Mouse (Mus musculus): ENCODE measurements at regions not wholly inside any gene's neighbourhood (a gene's known extent, or its start where the extent isn't known, plus 50 kb on each side); places are given as distances from the start of the nearest gene placed in this dataset.

- H3K4me1 ChIP-seq (ENCODE audit: insufficient read depth): no peaks in the 10 kb centered on the region
- 64% methylated on average over 5 of the region's 5 CpGs for WGBS (ENCODE audit: insufficient replicate concordance)
- H3K27me3 ChIP-seq (ENCODE audit: insufficient read depth, low read length): no peaks in the 10 kb centered on the region
- H3K36me3 ChIP-seq (replicated peaks; ENCODE audit: insufficient read depth, low read length): no peaks in the 10 kb centered on the region
- no peak overlapping the region for H3K4me2 ChIP-seq (ENCODE audit: low read depth, low read length)
- H3K9ac ChIP-seq (replicated peaks): no peak overlapping the region
- DNase-seq: no peak
- no peak overlapping the region for H3K4me3 ChIP-seq (ENCODE audit: low read depth, low read length)
- no peak for TF ChIP-seq EP300 (IDR thresholded peaks at IDR 0.05; ENCODE audit: low read depth)
- no peak overlapping the region for H3K27ac ChIP-seq (ENCODE audit: low read depth)
- no peak for ATAC-seq
- H3K9me3 ChIP-seq (ENCODE audit: low read length): no peaks in the 10 kb centered on the region
These were observed 240.2 kb downstream of the Pros1 start for GRCm38 (mm10) chr16:63094126-63094840.

GRCm38 (mm10) chr16:63102362-63102761, 248.3 kb downstream of the Pros1 start:
- Histone ChIP-seq H3K27me3 (ENCODE audit: insufficient read depth, low read length) (no peaks in the 10 kb centered on the region), H3K27ac (ENCODE audit: low read depth) (no peak overlapping the region), H3K4me3 (ENCODE audit: low read depth, low read length) (no peak overlapping the region), H3K9ac (replicated peaks) (no peak overlapping the region), H3K4me1 (ENCODE audit: insufficient read depth) (no peaks in the 10 kb centered on the region), H3K36me3 (replicated peaks; ENCODE audit: insufficient read depth, low read length) (no peaks in the 10 kb centered on the region), H3K4me2 (ENCODE audit: low read depth, low read length) (no peak overlapping the region), H3K9me3 (ENCODE audit: low read length) (no peaks in the 10 kb centered on the region)
- ATAC-seq (no peak), DNase-seq (no peak)
- no peak for TF ChIP-seq CTCF (IDR thresholded peaks at IDR 0.05; ENCODE audit: low read depth)
- no peak for TF ChIP-seq EP300 (IDR thresholded peaks at IDR 0.05; ENCODE audit: low read depth)
- 60% methylated on average over 3 of the region's 3 CpGs for WGBS (ENCODE audit: insufficient replicate concordance)

GRCm38 (mm10) chr16:63102930-63103329, 248.8 kb downstream of the Pros1 start:
- H3K4me2 ChIP-seq (ENCODE audit: low read depth, low read length): no peak overlapping the region

GRCm38 (mm10) chr16:63104383-63104782, 250.3 kb downstream of the Pros1 start:
- H3K4me2 ChIP-seq (ENCODE audit: low read depth, low read length): no peak overlapping the region
- H3K9ac ChIP-seq (replicated peaks): no peak overlapping the region
- H3K27me3 ChIP-seq (ENCODE audit: insufficient read depth, low read length): no peaks in the 10 kb centered on the region
- WGBS (ENCODE audit: insufficient replicate concordance): 90% methylated on average over 5 of the region's 5 CpGs
- no peaks in the 10 kb centered on the region for H3K4me1 ChIP-seq (ENCODE audit: insufficient read depth)
- no peak for DNase-seq
- H3K36me3 ChIP-seq (replicated peaks; ENCODE audit: insufficient read depth, low read length): no peaks in the 10 kb centered on the region
- no peak overlapping the region for H3K27ac ChIP-seq (ENCODE audit: low read depth)
- no peak for ATAC-seq
- no peak for TF ChIP-seq CTCF (IDR thresholded peaks at IDR 0.05; ENCODE audit: low read depth)
- TF ChIP-seq EP300 (IDR thresholded peaks at IDR 0.05; ENCODE audit: low read depth): no peak
- H3K4me3 ChIP-seq (ENCODE audit: low read depth, low read length): no peak overlapping the region
- H3K9me3 ChIP-seq (ENCODE audit: low read length): no peaks in the 10 kb centered on the region

More at GRCm38 (mm10) chr16:63102930-63103329, 248.8 kb downstream of the Pros1 start:
- Histone ChIP-seq H3K9ac (replicated peaks) (no peak overlapping the region), H3K4me1 (ENCODE audit: insufficient read depth) (no peaks in the 10 kb centered on the region), H3K9me3 (ENCODE audit: low read length) (no peaks in the 10 kb centered on the region), H3K36me3 (replicated peaks; ENCODE audit: insufficient read depth, low read length) (no peaks in the 10 kb centered on the region), H3K27ac (ENCODE audit: low read depth) (no peak overlapping the region), H3K4me3 (ENCODE audit: low read depth, low read length) (no peak overlapping the region), H3K27me3 (ENCODE audit: insufficient read depth, low read length) (no peaks in the 10 kb centered on the region)
- no peak for DNase-seq
- TF ChIP-seq CTCF (IDR thresholded peaks at IDR 0.05; ENCODE audit: low read depth): no peak
- no peak for TF ChIP-seq EP300 (IDR thresholded peaks at IDR 0.05; ENCODE audit: low read depth)
- no peak for ATAC-seq
- 68% methylated on average over 1 of the region's 1 CpGs for WGBS (ENCODE audit: insufficient replicate concordance)

- 0 out of 2 replicates have a peak overlapping the region, but pooled peaks have one; percentile 26 for H3K27ac ChIP-seq (ENCODE audit: low read depth)
- DNase-seq (no peak), ATAC-seq (no peak)
- TF ChIP-seq EP300 (IDR thresholded peaks at IDR 0.05; ENCODE audit: low read depth) (no peak), CTCF (IDR thresholded peaks at IDR 0.05; ENCODE audit: low read depth) (no peak)
- H3K9me3 ChIP-seq (ENCODE audit: low read length): no peaks in the 10 kb centered on the region
- no peak overlapping the region for H3K4me3 ChIP-seq (ENCODE audit: low read depth, low read length)
- no peaks in the 10 kb centered on the region for H3K36me3 ChIP-seq (replicated peaks; ENCODE audit: insufficient read depth, low read length)
- H3K9ac ChIP-seq (replicated peaks): no peak overlapping the region
- H3K4me2 ChIP-seq (ENCODE audit: low read depth, low read length): no peak overlapping the region
- no peaks in the 10 kb centered on the region for H3K4me1 ChIP-seq (ENCODE audit: insufficient read depth)
- WGBS (ENCODE audit: insufficient replicate concordance): 44% methylated on average over 11 of the region's 11 CpGs
- no peaks in the 10 kb centered on the region for H3K27me3 ChIP-seq (ENCODE audit: insufficient read depth, low read length)
These were observed 251.0 kb downstream of the Pros1 start for GRCm38 (mm10) chr16:63104938-63105714.

- Histone ChIP-seq H3K4me1 (ENCODE audit: insufficient read depth) (no peaks in the 10 kb centered on the region), H3K9ac (replicated peaks) (no peak overlapping the region), H3K4me2 (ENCODE audit: low read depth, low read length) (no peak overlapping the region), H3K9me3 (ENCODE audit: low read length) (no peaks in the 10 kb centered on the region), H3K27me3 (ENCODE audit: insufficient read depth, low read length) (no peaks in the 10 kb centered on the region), H3K4me3 (ENCODE audit: low read depth, low read length) (no peak overlapping the region), H3K27ac (ENCODE audit: low read depth) (no peak overlapping the region), H3K36me3 (replicated peaks; ENCODE audit: insufficient read depth, low read length) (no peaks in the 10 kb centered on the region)
- no peak for TF ChIP-seq EP300 (IDR thresholded peaks at IDR 0.05; ENCODE audit: low read depth)
- no peak for TF ChIP-seq CTCF (IDR thresholded peaks at IDR 0.05; ENCODE audit: low read depth)
- ATAC-seq (no peak), DNase-seq (no peak)
- 79% methylated on average over 2 of the region's 2 CpGs for WGBS (ENCODE audit: insufficient replicate concordance)
These were observed 262.3 kb downstream of the Pros1 start for GRCm38 (mm10) chr16:63116456-63116855.

Measured in liver, postnatal 0 days (tissue).